Mouse (Mus musculus) midbrain, embryonic 15.5 days (tissue): ENCODE data around the gene Slc18a3. TPM values are rescaled to one million over a fixed set of nuclear protein-coding genes. Genes with fewer than 3 reads are reported as not detected.
A peak's percentile ranks its signal among the peaks of the same experiment; 100 is the strongest.

ENCODE experiments used
- ATAC-seq: fragments of 200-750 bp; cut with Nextera tagmentation; replicated peaks from 2 replicates; pipeline ENCODE4 v1.8.0; 2017; ENCODE audit warnings: moderate TSS enrichment
- H3K27ac ChIP-seq: fragments of 300-500 bp; sonication (generic); 2 replicates; pipeline ENCODE4 v1.5.1; 2015; ENCODE audit warnings: mild to moderate bottlenecking, inconsistent platforms
- H3K27me3 ChIP-seq: fragments of 300-500 bp; sonication (generic); replicated peaks from 2 replicates; pipeline ENCODE4 v1.6.1; 2015; ENCODE audit warnings: inconsistent platforms
- H3K36me3 ChIP-seq: fragments of 300-500 bp; sonication (generic); replicated peaks from 2 replicates; pipeline ENCODE4 v1.6.1; 2015; ENCODE audit warnings: inconsistent platforms
- H3K4me1 ChIP-seq: fragments of 300-500 bp; sonication (generic); 2 replicates; pipeline ENCODE4 v1.6.1; 2015; ENCODE audit warnings: inconsistent platforms
- H3K4me2 ChIP-seq: fragments of 300-500 bp; sonication (generic); 2 replicates; pipeline ENCODE4 v1.6.1; 2015; ENCODE audit warnings: inconsistent platforms, mild to moderate bottlenecking, moderate library complexity
- H3K4me3 ChIP-seq: fragments of 300-500 bp; sonication (generic); 2 replicates; pipeline ENCODE4 v1.5.1; 2015; ENCODE audit warnings: mild to moderate bottlenecking, inconsistent platforms
- H3K9ac ChIP-seq: fragments of 300-500 bp; sonication (generic); 2 replicates; pipeline ENCODE4 v1.6.1; 2015; ENCODE audit warnings: mild to moderate bottlenecking, inconsistent platforms
- H3K9me3 ChIP-seq: fragments of 300-500 bp; sonication (generic); 2 replicates; pipeline ENCODE4 v1.6.1; 2016; ENCODE audit warnings: inconsistent platforms
- WGBS: fragments of 180-500 bp; shearing (Covaris S2); methylation state at CpG from one replicate; pipeline ENCODE4 v1.1.7; 2015; ENCODE audit warnings: mixed read lengths; 5-methylcytosine and 5-hydroxymethylcytosine counted together
- polyA plus RNA-seq: library from polyadenylated mRNA; unstranded; fragments of >200 nt; fragmentation: Nextera tagmentation; extraction: Ambion mirVana; gene quantifications from 2 replicates; pipeline ENCODE4 v1.2.1, GENCODE M21; 2015

Gene Slc18a3
- polyA plus RNA-seq, result 2.5 and 2.8 TPM in 2 replicates

GRCm38 (mm10) chr14:32464601-32465505 lies at the start of gene Slc18a3:
Gene Slc18a3 (minus strand): TSS chr14:32464850.
- peak within 1 kb of the TSS; percentile 33; the same call in 1 of the 2 replicates for H3K9ac ChIP-seq
- no peaks in the 10 kb centered on the region for H3K9me3 ChIP-seq
- peaks cover 33% of the 10 kb centered on the region for H3K4me1 ChIP-seq
- H3K4me2 ChIP-seq, result peak within 1 kb of the TSS; percentile 80
- H3K27ac ChIP-seq, result no peak within 1 kb of the TSS
- peaks cover 76% of the 10 kb centered on the region for H3K27me3 ChIP-seq
- 0 out of 2 replicates have a peak, but pooled peaks have one; percentile 29 for ATAC-seq
- peak within 1 kb of the TSS; percentile 41 for H3K4me3 ChIP-seq
- H3K36me3 ChIP-seq, result no peaks in the 10 kb centered on the region
- WGBS, result under 1% methylated on average over 69 of the region's 70 CpGs

GRCm38 (mm10) chr14:32513336-32514032 lies 48.8 kb upstream of the Slc18a3 start, which contains the start of gene Ercc6:
Gene Ercc6 (plus strand): TSS chr14:32513521.
- ATAC-seq, result peak; percentile 96
- no peaks in the 10 kb centered on the region for H3K9me3 ChIP-seq
- H3K4me1 ChIP-seq, result peaks cover 19% of the 10 kb centered on the region
- WGBS, result under 1% methylated on average over 62 of the region's 62 CpGs
- H3K4me3 ChIP-seq, result peak within 1 kb of the TSS; percentile 56
- H3K9ac ChIP-seq, result peak within 1 kb of the TSS; percentile 80
- peak within 1 kb of the TSS; percentile 54 for H3K4me2 ChIP-seq
- H3K27me3 ChIP-seq, result no peaks in the 10 kb centered on the region
- H3K36me3 ChIP-seq, result peaks cover 13% of the 10 kb centered on the region
- H3K27ac ChIP-seq, result peak within 1 kb of the TSS; percentile 93

GRCm38 (mm10) chr14:32512912-32513311 lies 48.3 kb upstream of the Slc18a3 start:
- Histone ChIP-seq H3K9me3 (no peaks in the 10 kb centered on the region), H3K9ac (peak overlapping the region; percentile 80), H3K4me1 (peaks cover 19% of the 10 kb centered on the region), H3K4me3 (peak overlapping the region; percentile 56), H3K27me3 (no peaks in the 10 kb centered on the region), H3K27ac (peak overlapping the region; percentile 93), H3K4me2 (peak overlapping the region; percentile 54), H3K36me3 (peaks cover 10% of the 10 kb centered on the region)
- WGBS, result 38% methylated on average over 9 of the region's 9 CpGs
- ATAC-seq, result peak; percentile 63

GRCm38 (mm10) chr14:32509443-32509961 lies 44.9 kb upstream of the Slc18a3 start:
- no peaks in the 10 kb centered on the region for H3K36me3 ChIP-seq
- H3K9me3 ChIP-seq, result no peaks in the 10 kb centered on the region
- no peak overlapping the region for H3K4me2 ChIP-seq
- ATAC-seq, result no peak
- H3K4me1 ChIP-seq, result peaks cover 10% of the 10 kb centered on the region
- H3K9ac ChIP-seq, result no peak overlapping the region
- H3K27me3 ChIP-seq, result no peaks in the 10 kb centered on the region
- WGBS, result 85% methylated on average over 6 of the region's 6 CpGs
- no peak overlapping the region for H3K4me3 ChIP-seq
- no peak overlapping the region for H3K27ac ChIP-seq

GRCm38 (mm10) chr14:32508105-32508835 lies 43.6 kb upstream of the Slc18a3 start:
- no peak overlapping the region for H3K9ac ChIP-seq
- ATAC-seq, result no peak

GRCm38 (mm10) chr14:32507216-32507615 lies 42.6 kb upstream of the Slc18a3 start:
- Histone ChIP-seq H3K9me3 (no peaks in the 10 kb centered on the region), H3K27ac (no peak overlapping the region), H3K36me3 (no peaks in the 10 kb centered on the region), H3K4me3 (no peak overlapping the region), H3K4me2 (no peak overlapping the region), H3K4me1 (no peaks in the 10 kb centered on the region), H3K27me3 (no peaks in the 10 kb centered on the region), H3K9ac (no peak overlapping the region)
- no peak for ATAC-seq
- WGBS, result 82% methylated on average over 4 of the region's 4 CpGs

More at GRCm38 (mm10) chr14:32508105-32508835, 43.6 kb upstream of the Slc18a3 start:
- Histone ChIP-seq H3K36me3 (no peaks in the 10 kb centered on the region), H3K27ac (no peak overlapping the region), H3K4me1 (peaks cover 4% of the 10 kb centered on the region), H3K27me3 (no peaks in the 10 kb centered on the region), H3K4me3 (no peak overlapping the region), H3K9me3 (no peaks in the 10 kb centered on the region), H3K4me2 (no peak overlapping the region)
- WGBS, result 78% methylated on average over 10 of the region's 10 CpGs

- ATAC-seq, result no peak
- 90% methylated on average over 10 of the region's 10 CpGs for WGBS
- H3K4me1 ChIP-seq, result no peaks in the 10 kb centered on the region
- H3K27ac ChIP-seq, result no peak overlapping the region
- H3K4me3 ChIP-seq, result no peak overlapping the region
- H3K9ac ChIP-seq, result no peak overlapping the region
- H3K4me2 ChIP-seq, result no peak overlapping the region
- no peaks in the 10 kb centered on the region for H3K36me3 ChIP-seq
- H3K27me3 ChIP-seq, result no peaks in the 10 kb centered on the region
- no peaks in the 10 kb centered on the region for H3K9me3 ChIP-seq
These were observed 41.7 kb upstream of the Slc18a3 start for GRCm38 (mm10) chr14:32506329-32506728.

- no peaks in the 10 kb centered on the region for H3K9me3 ChIP-seq
- no peaks in the 10 kb centered on the region for H3K27me3 ChIP-seq
- 87% methylated on average over 1 of the region's 1 CpGs for WGBS
- no peaks in the 10 kb centered on the region for H3K36me3 ChIP-seq
- H3K4me1 ChIP-seq, result no peaks in the 10 kb centered on the region
- no peak overlapping the region for H3K9ac ChIP-seq
- H3K27ac ChIP-seq, result no peak overlapping the region
- no peak overlapping the region for H3K4me2 ChIP-seq
- H3K4me3 ChIP-seq, result no peak overlapping the region
- no peak for ATAC-seq
These were observed 39.2 kb upstream of the Slc18a3 start for GRCm38 (mm10) chr14:32503897-32504296.

- Histone ChIP-seq H3K9me3 (no peaks in the 10 kb centered on the region), H3K4me2 (no peak overlapping the region), H3K27ac (no peak overlapping the region), H3K36me3 (no peaks in the 10 kb centered on the region), H3K27me3 (no peaks in the 10 kb centered on the region), H3K4me1 (no peaks in the 10 kb centered on the region), H3K9ac (no peak overlapping the region), H3K4me3 (no peak overlapping the region)
- ATAC-seq, result no peak
- 79% methylated on average over 9 of the region's 9 CpGs for WGBS
These were observed 38.4 kb upstream of the Slc18a3 start for GRCm38 (mm10) chr14:32502764-32503688.

GRCm38 (mm10) chr14:32501303-32501702 lies 36.7 kb upstream of the Slc18a3 start:
- H3K36me3 ChIP-seq, result no peaks in the 10 kb centered on the region
- no peaks in the 10 kb centered on the region for H3K4me1 ChIP-seq
- no peak for ATAC-seq
- H3K9me3 ChIP-seq, result no peaks in the 10 kb centered on the region
- 70% methylated on average over 2 of the region's 2 CpGs for WGBS
- no peak overlapping the region for H3K4me3 ChIP-seq
- no peak overlapping the region for H3K4me2 ChIP-seq
- no peaks in the 10 kb centered on the region for H3K27me3 ChIP-seq
- no peak overlapping the region for H3K9ac ChIP-seq
- H3K27ac ChIP-seq, result no peak overlapping the region
